Mouse (Mus musculus) lung, adult 2 months (tissue): Measurements from ENCODE around the gene Rnf41. TPM values are rescaled to one million over a fixed set of nuclear protein-coding genes. Genes with fewer than 3 reads are reported as not detected.

Experiments
- DNase-seq: peaks from one replicate; pipeline ENCODE4 v3.0.0; 2022
- H3K4me1 ChIP-seq: fragments of 200-500 bp; 2 replicates; pipeline ENCODE4 v1.6.1; 2011; ENCODE audit warnings: low read length; ENCODE audit not compliant: control insufficient read depth, insufficient read depth
- H3K4me3 ChIP-seq: fragments of 200-500 bp; replicated peaks from 2 replicates; pipeline ENCODE3; 2011; ENCODE audit warnings: low read depth, mild to moderate bottlenecking, control low read depth, low read length; ENCODE audit errors: extremely low read depth
- CTCF ChIP-seq: fragments of 200-500 bp; IDR thresholded peaks from 2 replicates; pipeline ENCODE4 v1.5.1; 2011; ENCODE audit warnings: mild to moderate bottlenecking, low read length, control low read depth; ENCODE audit not compliant: insufficient read depth
- POLR2A ChIP-seq: fragments of 200-500 bp; IDR thresholded peaks from 2 replicates; pipeline ENCODE4 v1.6.1; 2011; ENCODE audit warnings: low read depth, mild to moderate bottlenecking, control low read depth, low read length, borderline replicate concordance; ENCODE audit errors: extremely low read depth
- WGBS: fragments of 180-500 bp; shearing (Covaris S2); methylation state at CpG from one replicate; pipeline ENCODE4 v1.1.7; 2018; 5-methylcytosine and 5-hydroxymethylcytosine counted together
- polyA plus RNA-seq: library from polyadenylated mRNA; depleted of rRNA; stranded (reverse); fragments of >200 nt; gene quantifications from 2 replicates; pipeline ENCODE4 v1.2.3, GENCODE M21; 2012

Gene Rnf41
- polyA plus RNA-seq, 1 experiment, result 25.5 TPM

DNA sequence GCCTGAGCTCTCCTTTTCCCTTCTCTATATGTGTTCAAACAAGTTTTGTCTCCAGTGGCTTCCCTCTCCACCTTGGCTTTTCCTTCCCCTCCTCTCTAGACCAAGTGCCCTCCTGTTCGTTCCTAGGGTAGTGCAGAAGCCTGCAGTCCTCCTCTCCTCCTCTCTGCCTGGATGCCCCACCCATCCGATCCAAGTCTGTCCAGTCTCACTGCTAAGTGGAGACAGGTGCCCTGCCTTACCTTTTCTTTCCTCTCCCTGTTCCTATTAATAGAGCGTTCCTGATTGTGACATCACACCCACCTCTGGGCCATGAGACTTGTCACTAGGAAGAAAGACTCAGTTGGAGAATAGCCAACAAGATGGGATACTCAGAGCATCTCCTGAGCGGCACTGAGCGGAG, 3.4 kb downstream of the Rnf41 start:
- WGBS, result 81% methylated on average over 5 of the region's 5 CpGs
- Histone ChIP-seq H3K4me1 (peaks cover 15% of the 10 kb centered on the region), H3K4me3 (no peak overlapping the region)
- TF ChIP-seq CTCF, result no peak
- no peak for TF ChIP-seq POLR2A
- DNase-seq, result no peak

DNA sequence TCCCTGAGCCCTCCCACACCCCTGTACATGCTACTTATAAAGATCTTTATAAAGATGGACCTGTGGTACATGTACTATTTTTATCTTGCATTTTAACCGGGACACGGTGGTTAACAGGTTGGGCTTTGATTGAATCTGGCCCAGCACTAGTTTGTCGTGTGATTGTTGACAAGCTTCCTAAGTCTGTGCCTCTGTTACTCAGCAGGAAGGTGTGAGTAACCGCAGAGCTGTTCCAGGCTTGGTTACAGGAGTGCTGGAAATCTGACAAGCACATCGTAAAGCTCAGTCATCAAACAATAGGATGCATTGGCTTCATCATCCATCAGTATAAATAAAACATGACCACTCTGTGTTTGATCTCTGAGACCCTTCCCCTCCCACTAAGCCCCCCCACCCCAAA, 11.0 kb downstream of the Rnf41 start:
- DNase-seq, result no peak
- H3K4me1 ChIP-seq, result 0 out of 2 replicates have a peak, but pooled peaks cover 2% of the 10 kb centered on the region
- TF ChIP-seq POLR2A (no peak), CTCF (no peak)
- WGBS, result 68% methylated on average over 5 of the region's 5 CpGs
- H3K4me3 ChIP-seq, result no peak overlapping the region

- 27% methylated on average over 7 of the region's 7 CpGs for WGBS
- 0 out of 2 replicates have a peak, but pooled peaks cover 2% of the 10 kb centered on the region for H3K4me1 ChIP-seq
- no peak overlapping the region for H3K4me3 ChIP-seq
- TF ChIP-seq CTCF, result no peak
- no peak for DNase-seq
These were observed 13.1 kb downstream of the Rnf41 start for GRCm38 (mm10) chr10:128424604-128425003.

GRCm38 (mm10) chr10:128425260-128425659, 13.8 kb downstream of the Rnf41 start:
- TF ChIP-seq POLR2A (no peak), CTCF (no peak)
- Histone ChIP-seq H3K4me1 (0 out of 2 replicates have a peak, but pooled peaks cover 2% of the 10 kb centered on the region), H3K4me3 (no peak overlapping the region)
- WGBS, result 70% methylated on average over 3 of the region's 3 CpGs
- no peak for DNase-seq

GRCm38 (mm10) chr10:128429052-128429451, 17.6 kb downstream of the Rnf41 start:
- Histone ChIP-seq H3K4me1 (0 out of 2 replicates have a peak, but pooled peaks cover 2% of the 10 kb centered on the region), H3K4me3 (no peak overlapping the region)
- DNase-seq, result no peak
- no peak for TF ChIP-seq CTCF
- TF ChIP-seq POLR2A, result no peak
- WGBS, result 80% methylated on average over 5 of the region's 5 CpGs

DNA sequence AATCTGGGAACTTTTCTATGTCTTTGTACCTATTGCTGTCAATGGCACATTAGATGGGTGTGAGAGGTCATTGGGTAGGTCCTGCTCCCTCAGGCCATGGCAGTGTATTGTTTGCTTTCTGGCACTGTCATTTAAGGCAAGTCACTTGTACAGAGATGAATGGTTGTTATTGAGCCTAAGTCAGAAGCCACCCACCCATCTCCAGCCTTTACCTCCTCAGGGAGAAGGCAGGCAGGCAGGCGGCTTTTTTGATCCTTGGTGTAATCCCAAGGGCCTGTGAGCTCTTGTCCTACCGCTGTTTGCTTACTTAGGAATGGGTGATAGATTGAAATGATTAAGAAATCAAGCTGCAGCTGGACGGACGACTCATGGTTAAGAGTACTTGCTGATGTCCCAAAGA, 18.0 kb downstream of the Rnf41 start:
- Histone ChIP-seq H3K4me1 (0 out of 2 replicates have a peak, but pooled peaks cover 2% of the 10 kb centered on the region), H3K4me3 (no peak overlapping the region)
- no peak for DNase-seq
- TF ChIP-seq POLR2A, result no peak
- TF ChIP-seq CTCF, result no peak
- 70% methylated on average over 4 of the region's 4 CpGs for WGBS

- no peak for DNase-seq
- TF ChIP-seq POLR2A (no peak), CTCF (no peak)
- WGBS, result 86% methylated on average over 2 of the region's 2 CpGs
- H3K4me3 ChIP-seq, result no peak overlapping the region
- peaks cover 2% of the 10 kb centered on the region; the same call in 1 of the 2 replicates for H3K4me1 ChIP-seq
These were observed 22.0 kb downstream of the Rnf41 start for GRCm38 (mm10) chr10:128433417-128433816.

GRCm38 (mm10) chr10:128434681-128435080, 23.2 kb downstream of the Rnf41 start:
- TF ChIP-seq POLR2A (no peak), CTCF (no peak)
- WGBS, result 51% methylated on average over 10 of the region's 10 CpGs
- Histone ChIP-seq H3K4me3 (no peak overlapping the region), H3K4me1 (peaks cover 11% of the 10 kb centered on the region)
- no peak for DNase-seq

DNA sequence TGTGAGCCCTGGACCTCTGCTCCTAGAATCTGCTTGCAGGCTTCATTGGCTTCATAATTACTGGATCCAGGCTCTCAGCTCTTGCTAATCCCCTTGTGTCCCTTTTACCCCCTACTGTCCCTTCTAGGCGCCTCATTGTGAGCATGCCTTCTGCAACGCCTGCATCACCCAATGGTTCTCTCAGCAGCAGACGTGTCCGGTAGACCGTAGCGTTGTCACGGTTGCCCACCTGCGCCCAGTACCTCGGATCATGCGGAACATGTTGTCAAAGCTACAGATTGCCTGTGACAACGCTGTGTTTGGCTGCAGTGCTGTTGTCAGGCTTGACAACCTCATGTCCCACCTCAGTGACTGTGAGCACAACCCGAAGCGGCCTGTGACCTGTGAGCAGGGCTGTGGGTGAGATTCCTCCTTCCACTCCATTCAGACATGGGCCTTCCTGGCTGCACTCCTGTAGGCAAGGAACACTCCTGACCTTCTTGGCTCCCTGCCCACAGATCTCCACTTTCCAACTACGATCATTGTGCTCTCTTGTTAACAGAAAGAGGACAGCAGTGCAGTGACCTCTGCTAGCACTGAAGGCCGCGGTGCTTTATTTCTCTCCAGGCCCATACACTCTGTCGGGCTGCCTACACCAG, 23.8 kb downstream of the Rnf41 start:
- no peak overlapping the region for H3K4me3 ChIP-seq
- H3K4me1 ChIP-seq, result peaks cover 11% of the 10 kb centered on the region
- DNase-seq, result peak; percentile 35
- TF ChIP-seq POLR2A (no peak), CTCF (no peak)
- WGBS, result 64% methylated on average over 17 of the region's 17 CpGs

- DNase-seq, result no peak
- peaks cover 11% of the 10 kb centered on the region for H3K4me1 ChIP-seq
- H3K4me3 ChIP-seq, result no peak overlapping the region
- WGBS, result 47% methylated on average over 5 of the region's 5 CpGs
- TF ChIP-seq POLR2A (no peak), CTCF (no peak)
These were observed 24.4 kb downstream of the Rnf41 start for GRCm38 (mm10) chr10:128435873-128436272.
